Mouse (Mus musculus) heart, embryonic 16.5 days (tissue): ENCODE measurements around the gene Gm49339. TPM values are rescaled to one million over a fixed set of nuclear protein-coding genes. Genes with fewer than 3 reads are reported as not detected.
"Not testable (repeated sequence)": the region's sequence is repeated elsewhere in the genome, so short reads cannot be mapped to it uniquely, and the experiment has no call there.

ENCODE experiments used
- ATAC-seq: fragments of 200-750 bp; cut with Nextera tagmentation; replicated peaks from 2 replicates; pipeline ENCODE4 v1.8.0; 2017; ENCODE audit warnings: moderate number of reproducible peaks; ENCODE audit not compliant: insufficient read depth, low FRiP score; ENCODE audit errors: extremely low read depth
- H3K27ac ChIP-seq: fragments of 300-500 bp; sonication (generic); 2 replicates; pipeline ENCODE4 v1.5.1; 2014; ENCODE audit warnings: mild to moderate bottlenecking, low read length, control low read depth, moderate library complexity
- H3K27me3 ChIP-seq: fragments of 300-500 bp; sonication (generic); 2 replicates; pipeline ENCODE4 v1.6.1; 2014; ENCODE audit warnings: low read length, mixed read lengths; ENCODE audit not compliant: control insufficient read depth, insufficient read depth
- H3K36me3 ChIP-seq: fragments of 300-500 bp; sonication (generic); 2 replicates; pipeline ENCODE4 v1.6.1; 2014; ENCODE audit not compliant: control insufficient read depth, insufficient read depth
- H3K4me1 ChIP-seq: fragments of 300-500 bp; sonication (generic); 2 replicates; pipeline ENCODE4 v1.6.1; 2014; ENCODE audit warnings: low read length, mixed read lengths; ENCODE audit not compliant: control insufficient read depth, insufficient read depth
- H3K4me2 ChIP-seq: fragments of 300-500 bp; sonication (generic); 2 replicates; pipeline ENCODE4 v1.6.1; 2014; ENCODE audit warnings: low read depth, mild to moderate bottlenecking, control low read depth, low read length
- H3K4me3 ChIP-seq: fragments of 300-500 bp; sonication (generic); 2 replicates; pipeline ENCODE4 v1.5.1; 2014; ENCODE audit warnings: mild to moderate bottlenecking, control low read depth, low read length
- H3K9ac ChIP-seq: fragments of 300-500 bp; sonication (generic); 2 replicates; pipeline ENCODE4 v1.6.1; 2014; ENCODE audit warnings: low read length, control low read depth
- H3K9me3 ChIP-seq: fragments of 300-500 bp; sonication (generic); replicated peaks from 2 replicates; pipeline ENCODE4 v1.6.1; 2016; ENCODE audit warnings: low read length; ENCODE audit not compliant: control insufficient read depth
- WGBS: fragments of 180-500 bp; shearing (Covaris S2); extraction: QIAGEN DNeasy Blood & Tissue Kit; methylation state at CpG from one replicate; pipeline ENCODE4 v1.1.7; 2014; 5-methylcytosine and 5-hydroxymethylcytosine counted together
- polyA plus RNA-seq: library from polyadenylated mRNA; unstranded; fragments of >200 nt; fragmentation: Nextera tagmentation; extraction: Ambion mirVana; gene quantifications from 2 replicates; pipeline ENCODE4 v1.2.1, GENCODE M21; 2015

Gm49339 gene
- 0.32 and 1.1 TPM in 2 replicates for polyA plus RNA-seq

- not testable (repeated sequence) for H3K27me3 ChIP-seq, H3K4me1 ChIP-seq, H3K9ac ChIP-seq, ATAC-seq, H3K4me3 ChIP-seq, H3K27ac ChIP-seq, H3K9me3 ChIP-seq, H3K4me2 ChIP-seq, H3K36me3 ChIP-seq
- 72% methylated on average over 1 of the region's 3 CpGs for WGBS
These were observed at the start of gene Gm49339, which contains the start of gene Lilr4b for GRCm38 (mm10) chr10:51480397-51480796. Gene Gm49339, plus strand, starts transcription at chr10:51480612. Gene Lilr4b, plus strand, starts transcription at chr10:51480632.

GRCm38 (mm10) chr10:51432940-51433339 is 47.5 kb upstream of the Gm49339 start:
- no peak overlapping the region for H3K9ac ChIP-seq
- no peaks in the 10 kb centered on the region for H3K9me3 ChIP-seq
- H3K36me3 ChIP-seq, result no peaks in the 10 kb centered on the region
- no peak overlapping the region for H3K4me2 ChIP-seq
- no peak overlapping the region for H3K27ac ChIP-seq
- ATAC-seq, result no peak
- H3K27me3 ChIP-seq, result no peaks in the 10 kb centered on the region
- H3K4me1 ChIP-seq, result no peaks in the 10 kb centered on the region
- H3K4me3 ChIP-seq, result no peak overlapping the region

- H3K4me2 ChIP-seq, result no peak overlapping the region
- WGBS, result 65% methylated on average over 3 of the region's 3 CpGs
These were observed 44.7 kb upstream of the Gm49339 start for GRCm38 (mm10) chr10:51435684-51436083.

DNA sequence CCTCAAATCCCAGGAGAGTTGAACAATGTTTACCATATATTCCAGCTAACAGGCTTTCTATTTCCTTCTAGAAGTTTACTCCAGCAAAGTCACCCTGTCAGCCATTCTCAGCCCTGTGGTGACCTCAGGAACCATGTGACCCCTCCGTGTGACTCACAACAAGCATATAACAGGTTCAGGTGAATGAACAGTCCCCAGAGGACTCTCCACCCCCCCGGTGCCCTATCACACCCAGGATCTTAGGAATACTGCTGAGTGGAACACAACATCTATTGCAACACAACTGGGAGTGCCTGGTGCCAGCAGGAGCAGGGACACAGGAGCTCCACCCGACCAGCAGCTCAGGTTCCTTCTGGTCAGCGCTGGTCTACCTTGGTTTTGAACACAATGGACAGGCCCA is 28.8 kb upstream of the Gm49339 start:
- no peaks in the 10 kb centered on the region for H3K4me1 ChIP-seq
- no peak for ATAC-seq
- H3K27me3 ChIP-seq, result no peaks in the 10 kb centered on the region
- no peaks in the 10 kb centered on the region for H3K9me3 ChIP-seq
- no peaks in the 10 kb centered on the region for H3K36me3 ChIP-seq
- H3K27ac ChIP-seq, result no peak overlapping the region
- 66% methylated on average over 4 of the region's 4 CpGs for WGBS
- H3K9ac ChIP-seq, result no peak overlapping the region
- H3K4me2 ChIP-seq, result no peak overlapping the region
- H3K4me3 ChIP-seq, result no peak overlapping the region

More at GRCm38 (mm10) chr10:51435684-51436083, 44.7 kb upstream of the Gm49339 start:
- no peaks in the 10 kb centered on the region for H3K36me3 ChIP-seq
- no peaks in the 10 kb centered on the region for H3K27me3 ChIP-seq
- ATAC-seq, result no peak
- H3K4me1 ChIP-seq, result no peaks in the 10 kb centered on the region
- no peaks in the 10 kb centered on the region for H3K9me3 ChIP-seq
- H3K9ac ChIP-seq, result no peak overlapping the region
- no peak overlapping the region for H3K4me3 ChIP-seq
- H3K27ac ChIP-seq, result no peak overlapping the region

DNA sequence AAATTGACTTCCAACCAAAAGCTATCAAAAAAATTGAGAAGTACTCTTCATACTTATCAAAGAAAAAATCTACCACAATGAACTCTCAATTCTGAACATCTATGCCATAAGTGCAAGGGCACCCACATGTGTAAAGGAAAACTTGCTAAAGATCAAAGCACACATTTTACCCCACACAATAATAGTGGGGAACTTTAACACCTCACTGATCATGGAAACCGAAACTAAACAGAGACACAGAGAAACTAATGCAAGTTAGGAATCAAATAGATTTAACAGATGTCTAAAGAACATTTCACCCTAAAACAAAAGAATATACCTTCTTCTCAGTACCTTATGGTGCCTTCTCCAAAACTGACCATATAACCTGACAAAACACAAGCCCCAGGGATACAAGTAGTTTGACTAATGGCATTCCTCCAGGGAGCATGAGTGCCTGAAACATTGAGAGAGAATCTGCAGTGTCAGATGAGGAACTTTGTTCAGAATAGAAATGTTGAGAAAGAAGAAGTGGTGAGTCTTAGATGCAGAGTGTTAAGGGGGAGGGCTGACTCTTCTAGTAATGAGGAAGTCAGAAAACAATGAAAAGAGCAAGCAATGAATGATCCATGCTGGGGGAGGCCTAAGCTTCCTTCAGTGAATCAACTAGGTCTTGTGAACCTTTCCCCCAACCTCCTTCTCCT is 26.7 kb upstream of the Gm49339 start:
- Histone ChIP-seq H3K27me3 (no peaks in the 10 kb centered on the region), H3K4me3 (no peak overlapping the region), H3K9ac (no peak overlapping the region), H3K36me3 (no peaks in the 10 kb centered on the region), H3K4me1 (no peaks in the 10 kb centered on the region), H3K4me2 (no peak overlapping the region), H3K27ac (no peak overlapping the region), H3K9me3 (no peaks in the 10 kb centered on the region)
- WGBS, result 72% methylated on average over 1 of the region's 1 CpGs
- no peak for ATAC-seq

DNA sequence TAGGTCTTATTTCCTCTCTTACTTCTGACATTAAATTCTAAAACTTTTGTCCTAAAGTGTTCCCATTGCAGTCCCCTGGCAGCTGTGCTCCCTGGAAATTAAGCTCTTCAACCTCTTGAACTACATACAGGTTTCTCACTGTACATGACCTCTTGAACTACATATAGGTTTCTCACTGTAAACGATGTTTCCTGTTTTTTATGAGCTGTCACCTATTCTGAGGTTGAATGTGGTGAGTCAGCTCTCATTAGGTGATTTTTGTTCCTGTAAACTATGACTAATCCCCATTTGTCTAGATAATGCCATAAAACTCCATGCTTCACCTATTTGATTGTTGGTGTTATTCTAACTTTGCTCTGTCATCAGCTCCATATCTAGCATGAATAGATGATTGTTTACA is 26.0 kb upstream of the Gm49339 start:
- H3K4me1 ChIP-seq, result no peaks in the 10 kb centered on the region
- no peaks in the 10 kb centered on the region for H3K27me3 ChIP-seq
- no peaks in the 10 kb centered on the region for H3K36me3 ChIP-seq
- no peak overlapping the region for H3K27ac ChIP-seq
- H3K4me2 ChIP-seq, result no peak overlapping the region
- H3K4me3 ChIP-seq, result no peak overlapping the region
- 33% methylated on average over 1 of the region's 1 CpGs for WGBS
- ATAC-seq, result no peak
- no peaks in the 10 kb centered on the region for H3K9me3 ChIP-seq
- no peak overlapping the region for H3K9ac ChIP-seq

- Histone ChIP-seq H3K27me3 (no peaks in the 10 kb centered on the region), H3K9ac (no peak overlapping the region), H3K36me3 (no peaks in the 10 kb centered on the region), H3K9me3 (no peaks in the 10 kb centered on the region), H3K4me1 (no peaks in the 10 kb centered on the region), H3K4me3 (no peak overlapping the region), H3K4me2 (no peak overlapping the region), H3K27ac (no peak overlapping the region)
- ATAC-seq, result no peak
- 67% methylated on average over 1 of the region's 1 CpGs for WGBS
These were observed 24.6 kb upstream of the Gm49339 start for GRCm38 (mm10) chr10:51455762-51456161.

- no peak overlapping the region for H3K4me2 ChIP-seq
- no peaks in the 10 kb centered on the region for H3K9me3 ChIP-seq
- ATAC-seq, result no peak
- H3K9ac ChIP-seq, result no peak overlapping the region
- no peaks in the 10 kb centered on the region for H3K27me3 ChIP-seq
- H3K4me3 ChIP-seq, result no peak overlapping the region
- no peaks in the 10 kb centered on the region for H3K4me1 ChIP-seq
- no peaks in the 10 kb centered on the region for H3K36me3 ChIP-seq
- H3K27ac ChIP-seq, result no peak overlapping the region
- 61% methylated on average over 4 of the region's 4 CpGs for WGBS
These were observed 24.0 kb upstream of the Gm49339 start for GRCm38 (mm10) chr10:51456369-51456768.

GRCm38 (mm10) chr10:51463800-51464199 is 16.6 kb upstream of the Gm49339 start:
- H3K36me3 ChIP-seq, H3K27me3 ChIP-seq, ATAC-seq, H3K4me3 ChIP-seq, H3K9ac ChIP-seq, H3K4me2 ChIP-seq, H3K9me3 ChIP-seq, H3K4me1 ChIP-seq, H3K27ac ChIP-seq: not testable (repeated sequence)
- 74% methylated on average over 4 of the region's 4 CpGs for WGBS
